Mouse (Mus musculus): ENCODE measurements around the gene Aunip. TPM values are rescaled to one million over a fixed set of nuclear protein-coding genes. Genes with fewer than 3 reads are reported as not detected.

Gene Aunip
- polyA plus RNA-seq, 1 experiment from 2014 or later, result 5.1 TPM

- no peak for ATAC-seq (replicated peaks)
- H3K27me3 ChIP-seq, result no peaks in the 10 kb centered on the region
- H3K36me3 ChIP-seq, result peaks cover 31% of the 10 kb centered on the region
- no peak overlapping the region for H3K9ac ChIP-seq (replicated peaks)
- 66% methylated on average over 9 of the region's 9 CpGs for WGBS
- H3K4me1 ChIP-seq, result peaks cover 29% of the 10 kb centered on the region
- H3K4me3 ChIP-seq, result no peak overlapping the region
- H3K4me2 ChIP-seq (replicated peaks), result no peak overlapping the region
- no peak overlapping the region for H3K27ac ChIP-seq (replicated peaks)
- no peaks in the 10 kb centered on the region for H3K9me3 ChIP-seq
Measured at GRCm38 (mm10) chr4:134546814-134547705, 36.3 kb downstream of the Aunip start.

GRCm38 (mm10) chr4:134548169-134548938 lies 37.6 kb downstream of the Aunip start:
- H3K36me3 ChIP-seq, result peaks cover 20% of the 10 kb centered on the region; the same call in 1 of the 2 replicates
- ATAC-seq (replicated peaks), result no peak

DNA sequence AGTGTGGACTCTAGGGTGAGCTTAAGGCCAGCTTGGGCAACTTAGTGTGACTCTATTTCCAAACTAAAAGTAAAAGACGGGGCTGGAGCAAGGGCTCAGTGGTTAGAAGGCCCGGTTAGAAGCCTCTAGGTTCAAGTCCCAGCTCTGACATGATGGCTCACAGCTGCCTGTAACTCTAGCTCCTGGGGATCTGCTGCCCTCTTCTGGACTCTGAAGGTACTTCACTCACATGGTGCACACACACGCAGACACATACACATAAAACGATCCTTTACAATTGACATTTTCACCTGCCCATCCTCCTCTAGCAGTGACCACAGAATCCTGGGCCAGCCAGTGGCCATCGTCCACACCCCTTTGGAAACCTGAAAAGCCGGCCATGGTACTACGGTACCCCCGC lies 39.1 kb downstream of the Aunip start:
- Histone ChIP-seq H3K9me3 (no peaks in the 10 kb centered on the region), H3K4me1 (peaks cover 34% of the 10 kb centered on the region), H3K9ac (replicated peaks) (no peak overlapping the region), H3K27me3 (no peaks in the 10 kb centered on the region), H3K4me3 (no peak overlapping the region), H3K36me3 (peaks cover 19% of the 10 kb centered on the region; the same call in 1 of the 2 replicates), H3K27ac (replicated peaks) (no peak overlapping the region), H3K4me2 (replicated peaks) (no peak overlapping the region)
- 99% methylated on average over 8 of the region's 8 CpGs for WGBS
- ATAC-seq (replicated peaks), result no peak

More at GRCm38 (mm10) chr4:134548169-134548938, 37.6 kb downstream of the Aunip start:
- Histone ChIP-seq H3K9ac (replicated peaks) (no peak overlapping the region), H3K27me3 (no peaks in the 10 kb centered on the region), H3K4me1 (peaks cover 34% of the 10 kb centered on the region), H3K27ac (replicated peaks) (no peak overlapping the region), H3K4me3 (no peak overlapping the region), H3K9me3 (no peaks in the 10 kb centered on the region), H3K4me2 (replicated peaks) (no peak overlapping the region)
- WGBS, result 59% methylated on average over 18 of the region's 18 CpGs

- H3K4me1 ChIP-seq, result peaks cover 34% of the 10 kb centered on the region
- H3K9me3 ChIP-seq, result no peaks in the 10 kb centered on the region
- ATAC-seq (replicated peaks), result peak; percentile 78
- peak within 1 kb of the TSS; percentile 87 for H3K27ac ChIP-seq (replicated peaks)
- no peaks in the 10 kb centered on the region for H3K27me3 ChIP-seq
- peak within 1 kb of the TSS; percentile 85 for H3K9ac ChIP-seq (replicated peaks)
- H3K36me3 ChIP-seq, result 0 out of 2 replicates have a peak, but pooled peaks cover 12% of the 10 kb centered on the region
- H3K4me2 ChIP-seq (replicated peaks), result peak within 1 kb of the TSS; percentile 72
- WGBS, result 1% methylated on average over 49 of the region's 67 CpGs
- peak within 1 kb of the TSS; percentile 75 for H3K4me3 ChIP-seq
Measured at GRCm38 (mm10) chr4:134551494-134552316, 40.9 kb downstream of the Aunip start, which contains the start of gene Selenon. TSS of gene Selenon (minus strand) at chr4:134552166.

DNA sequence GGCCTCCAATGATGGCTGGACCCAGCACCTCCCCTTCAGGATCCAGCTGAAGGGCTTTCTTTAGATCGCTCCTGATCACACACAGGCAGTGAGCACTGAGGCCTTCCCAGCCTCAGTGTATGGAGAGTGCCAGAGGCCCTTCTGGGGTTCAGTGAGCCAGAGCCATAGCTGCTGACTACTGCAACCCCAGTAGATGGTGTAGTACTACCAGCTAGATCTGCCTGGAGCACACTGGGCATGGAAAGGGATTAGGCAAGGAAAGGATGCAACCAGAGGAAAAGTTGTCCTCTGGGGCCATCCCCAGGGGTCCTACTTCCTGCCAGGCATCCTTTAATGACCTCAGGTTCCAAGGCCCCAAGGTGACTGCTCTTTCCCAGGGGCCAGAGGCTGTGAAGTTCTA lies 42.8 kb downstream of the Aunip start:
- 74% methylated on average over 1 of the region's 1 CpGs for WGBS
- Histone ChIP-seq H3K4me2 (replicated peaks) (no peak overlapping the region), H3K4me1 (peaks cover 29% of the 10 kb centered on the region), H3K9ac (replicated peaks) (no peak overlapping the region), H3K9me3 (no peaks in the 10 kb centered on the region), H3K27ac (replicated peaks) (no peak overlapping the region), H3K4me3 (no peak overlapping the region), H3K36me3 (0 out of 2 replicates have a peak, but pooled peaks cover 7% of the 10 kb centered on the region), H3K27me3 (no peaks in the 10 kb centered on the region)
- no peak for ATAC-seq (replicated peaks)

DNA sequence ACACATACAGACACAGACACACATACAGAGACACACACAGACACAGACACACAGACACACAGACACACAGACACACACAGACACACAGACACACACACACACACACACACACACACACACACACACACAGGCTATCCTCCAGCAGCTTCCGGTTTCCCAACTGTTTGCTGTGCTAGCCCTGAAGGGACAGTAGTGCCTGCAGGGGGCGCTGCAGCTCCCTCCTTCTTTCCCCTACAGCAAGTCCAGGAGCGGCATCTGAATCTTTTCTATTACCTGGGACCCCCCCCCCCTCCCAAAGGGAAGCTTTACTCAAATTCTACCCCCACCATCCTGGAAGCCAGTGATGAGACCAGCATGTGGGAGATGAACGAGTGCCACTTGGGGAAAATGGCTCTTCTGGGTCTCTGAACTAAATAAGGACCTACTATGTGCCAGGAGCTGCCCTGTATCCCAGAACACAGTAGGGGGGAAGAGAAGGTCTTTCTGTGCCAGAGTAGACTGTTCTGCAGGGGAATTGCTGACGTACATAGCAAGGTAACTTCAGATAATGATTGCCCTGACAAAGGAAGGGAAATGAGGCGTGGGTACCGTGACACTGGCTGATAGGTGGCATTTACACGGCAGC lies 45.3 kb downstream of the Aunip start:
- no peaks in the 10 kb centered on the region for H3K36me3 ChIP-seq
- no peaks in the 10 kb centered on the region for H3K27me3 ChIP-seq
- WGBS, result 55% methylated on average over 8 of the region's 8 CpGs
- H3K9ac ChIP-seq (replicated peaks), result no peak overlapping the region
- H3K4me1 ChIP-seq, result peaks cover 22% of the 10 kb centered on the region
- no peak overlapping the region for H3K4me2 ChIP-seq (replicated peaks)
- ATAC-seq (replicated peaks), result no peak
- H3K9me3 ChIP-seq, result no peaks in the 10 kb centered on the region
- H3K27ac ChIP-seq (replicated peaks), result no peak overlapping the region
- H3K4me3 ChIP-seq, result no peak overlapping the region

- Histone ChIP-seq H3K4me2 (replicated peaks) (no peak overlapping the region), H3K36me3 (no peaks in the 10 kb centered on the region), H3K9ac (replicated peaks) (no peak overlapping the region), H3K27me3 (no peaks in the 10 kb centered on the region), H3K4me3 (no peak overlapping the region), H3K4me1 (peaks cover 12% of the 10 kb centered on the region; the same call in 1 of the 2 replicates), H3K9me3 (no peaks in the 10 kb centered on the region), H3K27ac (replicated peaks) (no peak overlapping the region)
- WGBS, result 10% methylated on average over 16 of the region's 16 CpGs
- ATAC-seq (replicated peaks), result no peak
Measured at GRCm38 (mm10) chr4:134557626-134558249, 46.9 kb downstream of the Aunip start.

DNA sequence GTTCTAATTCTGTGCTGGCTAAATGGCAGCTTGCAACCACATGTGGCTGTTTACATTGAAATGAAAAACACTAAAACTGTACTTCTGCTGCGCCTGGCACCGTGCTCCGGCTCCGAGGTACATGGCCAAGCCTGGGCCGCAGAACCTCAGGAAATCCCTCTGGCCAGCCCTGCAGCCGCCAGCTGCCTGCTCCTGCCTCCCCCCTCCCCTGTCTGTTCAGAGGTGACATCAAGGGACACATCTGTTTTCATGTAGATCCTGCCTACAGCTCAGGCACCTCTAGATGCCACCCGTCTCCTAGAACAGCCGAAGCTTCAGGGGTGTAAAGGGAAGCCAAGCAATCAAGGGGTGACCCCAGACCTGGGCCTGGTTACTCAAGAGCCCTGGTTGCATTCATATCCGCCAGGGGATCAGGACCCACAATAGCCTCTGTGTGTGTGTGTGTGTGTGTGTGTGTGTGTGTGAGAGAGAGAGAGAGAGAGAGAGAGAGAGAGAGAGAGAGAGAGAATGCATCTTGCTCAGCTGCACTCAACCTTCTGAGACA lies 47.8 kb downstream of the Aunip start:
- Histone ChIP-seq H3K4me1 (peaks cover 12% of the 10 kb centered on the region; the same call in 1 of the 2 replicates), H3K9me3 (no peaks in the 10 kb centered on the region), H3K4me2 (replicated peaks) (no peak overlapping the region), H3K4me3 (no peak overlapping the region), H3K27me3 (no peaks in the 10 kb centered on the region), H3K9ac (replicated peaks) (no peak overlapping the region), H3K27ac (replicated peaks) (no peak overlapping the region), H3K36me3 (no peaks in the 10 kb centered on the region)
- ATAC-seq (replicated peaks), result no peak
- 64% methylated on average over 9 of the region's 9 CpGs for WGBS

GRCm38 (mm10) chr4:134559154-134559553 lies 48.4 kb downstream of the Aunip start:
- no peak overlapping the region for H3K9ac ChIP-seq (replicated peaks)
- no peak for ATAC-seq (replicated peaks)
- WGBS, result 83% methylated on average over 7 of the region's 7 CpGs

GRCm38 (mm10) chr4:134560699-134561098 lies 49.9 kb downstream of the Aunip start:
- H3K4me1 ChIP-seq, result peaks cover 12% of the 10 kb centered on the region; the same call in 1 of the 2 replicates
- H3K27ac ChIP-seq (replicated peaks), result no peak overlapping the region
- no peaks in the 10 kb centered on the region for H3K27me3 ChIP-seq
- H3K4me2 ChIP-seq (replicated peaks), result no peak overlapping the region
- no peak overlapping the region for H3K4me3 ChIP-seq
- H3K9me3 ChIP-seq, result no peaks in the 10 kb centered on the region
- WGBS, result 86% methylated on average over 8 of the region's 8 CpGs
- H3K36me3 ChIP-seq, result no peaks in the 10 kb centered on the region
- no peak overlapping the region for H3K9ac ChIP-seq (replicated peaks)
- no peak for ATAC-seq (replicated peaks)

More at GRCm38 (mm10) chr4:134559154-134559553, 48.4 kb downstream of the Aunip start:
- Histone ChIP-seq H3K9me3 (no peaks in the 10 kb centered on the region), H3K27ac (replicated peaks) (no peak overlapping the region), H3K36me3 (no peaks in the 10 kb centered on the region), H3K27me3 (no peaks in the 10 kb centered on the region), H3K4me2 (replicated peaks) (no peak overlapping the region), H3K4me3 (no peak overlapping the region), H3K4me1 (peaks cover 12% of the 10 kb centered on the region; the same call in 1 of the 2 replicates)
